Mouse (Mus musculus) A20 (cell line): ENCODE data around the gene Mettl26.
A peak's percentile ranks its signal among the peaks of the same experiment; 100 is the strongest.

Source experiments
- DNase-seq: peaks from one replicate; pipeline ENCODE4 v3.0.0-alpha.2; 2011; ENCODE audit warnings: low read depth, low spot score

Mettl26 gene

GRCm38 (mm10) chr17:25837076-25837410 lies 37.8 kb upstream of the Mettl26 start, which contains the start of gene Rhbdl1:
Gene Rhbdl1 (minus strand): TSS chr17:25837295.
- no peak for DNase-seq

- no peak for DNase-seq
These were observed 37.3 kb upstream of the Mettl26 start for GRCm38 (mm10) chr17:25837533-25837932.

GRCm38 (mm10) chr17:25838904-25839303 lies 36.0 kb upstream of the Mettl26 start:
- DNase-seq, result no peak

- DNase-seq, result no peak
These were observed 35.2 kb upstream of the Mettl26 start for GRCm38 (mm10) chr17:25839455-25840235.

GRCm38 (mm10) chr17:25840519-25840918 lies 34.4 kb upstream of the Mettl26 start:
- DNase-seq, result no peak

- no peak for DNase-seq
These were observed 33.6 kb upstream of the Mettl26 start, which contains the start of gene Gm20683 for GRCm38 (mm10) chr17:25841117-25841880. Gene Gm20683 (minus strand): TSS chr17:25841763.

- DNase-seq, result no peak
These were observed 32.4 kb upstream of the Mettl26 start for GRCm38 (mm10) chr17:25842509-25842908.

GRCm38 (mm10) chr17:25843122-25843521 lies 31.8 kb upstream of the Mettl26 start:
- DNase-seq, result no peak

GRCm38 (mm10) chr17:25843636-25844395 lies 31.1 kb upstream of the Mettl26 start:
- no peak for DNase-seq

GRCm38 (mm10) chr17:25844396-25844901 lies 30.4 kb upstream of the Mettl26 start, which contains the start of gene Rhot2:
Gene Rhot2 (minus strand): TSS chr17:25844851.
- DNase-seq, result peak; percentile 94

GRCm38 (mm10) chr17:25860229-25860628 lies 14.6 kb upstream of the Mettl26 start:
- no peak for DNase-seq

GRCm38 (mm10) chr17:25860832-25861703 lies 13.8 kb upstream of the Mettl26 start, which contains the start of gene Wdr90:
Gene Wdr90 (minus strand): TSS chr17:25861501.
- peak; percentile 93 for DNase-seq

- DNase-seq, result no peak
These were observed 12.9 kb upstream of the Mettl26 start for GRCm38 (mm10) chr17:25861704-25862612.

GRCm38 (mm10) chr17:25863681-25864080 lies 11.2 kb upstream of the Mettl26 start:
- DNase-seq, result no peak

- no peak for DNase-seq
These were observed 10.6 kb upstream of the Mettl26 start for GRCm38 (mm10) chr17:25864311-25864710.

GRCm38 (mm10) chr17:25865288-25865687 lies 9.6 kb upstream of the Mettl26 start:
- DNase-seq, result no peak

- no peak for DNase-seq
These were observed 8.7 kb upstream of the Mettl26 start for GRCm38 (mm10) chr17:25866172-25866571.

GRCm38 (mm10) chr17:25867509-25867835 lies 7.4 kb upstream of the Mettl26 start:
- peak; percentile 29 for DNase-seq

- DNase-seq, result no peak
These were observed 6.9 kb upstream of the Mettl26 start for GRCm38 (mm10) chr17:25867836-25868600.
